Mouse (Mus musculus): ENCODE data around the gene Sst.
"Not testable (repeated sequence)": the region's sequence is repeated elsewhere in the genome, so short reads cannot be mapped to it uniquely, and the experiment has no call there.

Sst gene

GRCm38 (mm10) chr16:23890636-23891035 is at the start of gene Sst:
Sst (minus strand) TSS chr16:23890958.
- DNase-seq (ENCODE audit: low spot score in 2 of 2), result no peak

DNA sequence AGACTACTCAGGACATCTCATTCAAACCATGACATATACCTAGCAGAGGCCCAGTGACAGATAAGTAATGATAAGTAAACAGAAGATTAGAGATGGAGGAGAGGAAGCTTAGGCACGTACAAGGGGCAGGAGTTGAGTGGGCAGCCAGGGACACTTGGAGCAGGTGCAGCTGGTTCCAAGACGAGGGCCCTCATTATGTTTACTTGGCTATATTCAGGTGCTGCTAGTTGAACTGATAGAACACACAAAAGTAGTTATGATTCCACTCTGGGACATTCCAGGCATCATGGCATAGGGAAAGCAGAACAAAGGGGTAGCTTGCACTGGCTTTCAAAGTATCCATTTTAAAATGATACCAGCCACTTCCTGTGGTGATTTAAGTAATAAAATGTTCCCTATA is 43.6 kb upstream of the Sst start:
- no peak for DNase-seq (ENCODE audit: low spot score in 2 of 2)

GRCm38 (mm10) chr16:23932294-23932693 is 41.5 kb upstream of the Sst start, which contains the start of gene Rtp2:
Rtp2 (minus strand) TSS chr16:23932394.
- no peak for DNase-seq (ENCODE audit: low spot score in 2 of 2)

GRCm38 (mm10) chr16:23931275-23931674 is 40.5 kb upstream of the Sst start:
- DNase-seq (ENCODE audit: low spot score in 2 of 2), result no peak

DNA sequence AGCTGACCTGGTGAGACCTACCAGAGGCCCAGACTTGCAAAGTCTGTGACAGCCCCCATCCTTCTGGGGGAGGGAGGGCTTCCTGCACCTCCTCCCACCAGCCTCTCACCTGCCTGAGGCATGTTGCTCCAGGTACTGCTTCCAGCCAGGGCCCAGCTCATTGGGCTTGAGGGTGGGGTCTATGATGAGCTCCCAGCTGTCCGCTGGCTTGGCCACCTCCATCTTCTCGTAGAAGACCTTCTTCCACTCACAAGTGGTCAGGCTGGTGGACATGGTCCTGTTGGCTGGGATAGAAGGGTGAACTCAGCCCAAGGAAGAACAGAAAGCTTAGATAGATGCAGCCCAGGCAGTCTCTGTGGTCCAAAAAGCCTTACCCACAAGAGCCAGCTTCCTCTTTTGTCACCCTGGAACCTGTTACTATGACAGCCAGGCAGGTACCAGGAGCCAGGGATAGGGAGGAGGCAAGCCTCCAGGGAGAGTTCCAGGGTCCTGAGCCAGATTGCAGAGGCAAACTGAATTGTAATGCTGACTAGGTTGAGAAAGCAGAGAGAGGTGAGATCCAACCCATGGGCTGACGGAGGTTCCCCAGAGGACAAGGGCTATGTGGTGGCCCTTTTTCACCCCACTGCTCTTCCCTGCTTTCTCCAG is 39.8 kb upstream of the Sst start:
- DNase-seq (ENCODE audit: low spot score in 2 of 2), result no peak

DNA sequence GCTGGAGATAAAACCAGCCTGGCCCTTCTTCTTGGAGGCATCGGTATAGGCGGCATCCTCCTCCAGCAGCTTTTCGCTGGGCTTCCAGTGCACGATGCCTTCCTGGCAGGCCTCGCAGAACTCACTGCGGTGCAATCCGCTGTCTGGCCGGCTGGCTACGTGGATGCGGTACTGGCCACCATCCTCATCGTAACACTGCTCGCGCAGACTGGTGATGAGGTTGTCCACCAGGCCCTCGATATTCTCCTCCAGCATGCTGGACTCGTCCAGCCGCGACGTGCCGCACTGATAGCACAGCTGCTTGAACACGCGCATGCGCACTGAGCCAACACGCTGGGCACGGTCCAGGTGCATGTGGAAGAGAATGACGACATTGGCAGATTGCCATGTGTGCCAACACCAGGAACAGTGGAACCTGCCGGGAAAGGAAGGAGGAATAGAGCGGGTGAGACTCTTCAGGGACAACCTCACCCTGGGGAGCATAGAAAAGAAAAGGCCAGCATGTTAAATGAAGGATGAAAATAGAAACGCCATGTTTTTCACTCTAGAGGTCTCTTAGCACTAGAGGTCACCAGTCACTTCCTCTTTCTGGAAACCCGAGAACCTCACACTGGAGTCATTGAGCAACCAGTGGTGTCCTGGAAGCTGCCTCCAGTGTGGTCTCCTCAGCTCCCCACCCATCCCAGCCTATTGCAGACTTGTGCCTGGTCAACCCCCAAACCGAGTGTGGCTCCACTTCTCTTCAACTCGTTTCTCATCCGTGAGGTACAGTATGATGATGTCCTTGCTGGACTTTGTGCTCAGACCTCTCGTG is 36.8 kb upstream of the Sst start:
- DNase-seq (ENCODE audit: low spot score in 2 of 2), result no peak

- no peak for DNase-seq (ENCODE audit: low spot score in 2 of 2)
Measured at GRCm38 (mm10) chr16:23922906-23923305, 32.1 kb upstream of the Sst start.

GRCm38 (mm10) chr16:23921697-23922096 is 30.9 kb upstream of the Sst start:
- DNase-seq (ENCODE audit: low spot score in 2 of 2), result no peak

DNA sequence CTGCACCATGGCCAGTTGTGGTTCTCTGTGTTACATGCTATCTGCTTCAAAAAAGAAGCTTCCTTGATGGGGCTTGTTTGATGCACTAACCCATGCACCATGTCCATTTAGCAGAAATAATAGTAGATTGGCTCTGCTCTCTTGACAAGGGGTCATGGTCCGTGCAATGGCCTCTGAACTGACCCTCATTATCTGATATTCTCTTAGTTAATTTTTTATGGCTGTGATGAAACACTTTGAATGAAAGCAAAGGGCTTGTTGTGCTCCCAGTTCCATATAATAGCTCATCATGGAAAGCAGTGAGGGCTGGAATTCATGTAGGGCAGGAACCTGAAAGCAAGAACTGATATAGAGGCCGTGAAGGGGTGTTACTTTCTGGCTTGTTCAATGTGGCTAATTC is 28.7 kb upstream of the Sst start:
- DNase-seq (ENCODE audit: low spot score in 2 of 2), result no peak

- DNase-seq (ENCODE audit: low spot score in 2 of 2), result no peak
Measured at GRCm38 (mm10) chr16:23913401-23913800, 22.6 kb upstream of the Sst start.

DNA sequence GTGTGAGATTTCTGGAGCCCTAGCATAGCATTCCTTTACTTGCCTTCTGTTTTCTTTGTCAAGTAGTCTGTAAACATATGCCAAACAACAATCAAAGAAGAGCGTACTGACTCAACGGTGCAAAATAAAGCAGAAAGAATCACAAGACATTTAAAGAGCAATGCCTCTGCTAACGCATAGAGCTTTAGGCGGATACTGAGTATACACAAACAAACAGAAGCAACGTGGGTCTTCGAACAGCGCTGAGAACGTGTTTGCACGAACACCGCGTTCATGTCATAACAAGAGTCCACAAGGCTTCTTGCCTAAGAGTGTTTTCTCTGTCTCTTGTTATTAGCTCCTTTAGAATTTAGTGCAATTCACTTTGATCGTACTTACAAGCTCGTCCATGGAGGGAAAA is 22.0 kb upstream of the Sst start:
- no peak for DNase-seq (ENCODE audit: low spot score in 2 of 2)

GRCm38 (mm10) chr16:23909015-23909354 is 18.2 kb upstream of the Sst start:
- DNase-seq (ENCODE audit: low spot score in 2 of 2), result not testable (repeated sequence)

GRCm38 (mm10) chr16:23908076-23909014 is 17.6 kb upstream of the Sst start:
- DNase-seq (ENCODE audit: low spot score in 2 of 2), result not testable (repeated sequence)

DNA sequence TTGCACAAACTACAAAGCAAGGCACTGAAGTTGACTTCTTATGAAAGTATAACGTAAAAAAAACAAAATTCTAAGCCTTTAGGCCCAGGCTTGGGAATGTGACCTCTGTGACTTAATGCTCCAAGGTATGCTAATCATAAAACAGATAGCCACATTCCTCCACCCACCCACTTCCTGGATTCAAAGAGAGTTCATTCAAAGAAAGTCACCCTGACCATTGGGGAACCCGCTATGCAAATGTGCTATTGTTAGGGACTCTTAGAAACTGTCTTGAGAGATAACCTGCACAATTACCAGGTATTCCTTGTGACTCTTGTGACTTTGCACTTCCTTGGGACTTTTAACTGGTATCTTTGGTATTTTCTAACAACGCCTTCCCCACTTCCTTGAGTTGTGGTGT is 15.8 kb upstream of the Sst start:
- not testable (repeated sequence) for DNase-seq (ENCODE audit: low spot score in 2 of 2)

GRCm38 (mm10) chr16:23901411-23901810 is 10.7 kb upstream of the Sst start:
- DNase-seq (ENCODE audit: low spot score in 2 of 2), result no peak

- no peak for DNase-seq (ENCODE audit: low spot score in 2 of 2)
Measured at GRCm38 (mm10) chr16:23900061-23900460, 9.3 kb upstream of the Sst start.

- DNase-seq (ENCODE audit: low spot score in 2 of 2), result peak; percentile 28 to 65
Measured at GRCm38 (mm10) chr16:23898840-23899239, 8.1 kb upstream of the Sst start.

GRCm38 (mm10) chr16:23897984-23898586 is 7.3 kb upstream of the Sst start:
- DNase-seq (ENCODE audit: low spot score in 2 of 2), result peak; percentile 5 to 51

DNA sequence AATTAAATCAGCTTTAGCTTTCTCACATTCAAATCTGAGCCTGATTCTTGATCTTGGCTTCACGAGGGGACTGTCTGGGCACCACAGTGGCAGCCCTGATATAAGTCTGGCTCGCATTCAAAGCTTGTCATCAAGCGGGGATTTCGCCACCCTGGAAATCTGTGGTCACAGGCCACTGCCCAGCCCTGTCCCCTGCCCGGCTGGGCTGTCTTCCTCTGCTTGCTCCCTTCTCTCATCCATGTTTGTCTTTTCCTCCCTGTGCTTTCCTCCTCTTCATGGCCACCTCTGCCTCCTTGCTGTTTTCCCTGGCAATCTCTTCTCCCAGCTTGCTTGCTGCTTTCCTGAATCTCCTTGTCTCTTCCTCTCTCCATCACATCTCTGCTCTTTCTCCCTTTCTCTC is 6.7 kb upstream of the Sst start:
- no peak for DNase-seq (ENCODE audit: low spot score in 2 of 2)

DNA sequence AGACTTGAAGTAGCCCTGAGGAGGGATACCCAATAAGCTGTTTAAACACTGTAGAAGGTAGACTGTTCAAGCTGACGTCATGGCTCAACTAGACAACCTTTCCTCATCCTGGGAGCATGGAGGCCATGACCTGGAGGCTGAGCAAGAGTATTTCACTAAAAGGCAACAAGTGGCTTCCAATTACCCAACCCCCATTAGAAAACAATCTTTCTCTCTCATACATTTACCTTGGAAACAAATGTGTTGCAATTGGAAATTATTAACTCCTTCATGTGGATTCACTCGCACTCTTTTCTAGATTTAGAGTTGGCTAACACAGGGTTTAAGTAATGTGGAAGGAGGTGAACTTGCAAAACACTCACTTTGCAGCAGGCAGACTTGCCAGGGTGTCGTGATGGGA is 4.4 kb upstream of the Sst start:
- DNase-seq (ENCODE audit: low spot score in 2 of 2), result no peak

- no peak for DNase-seq (ENCODE audit: low spot score in 2 of 2)
Measured at GRCm38 (mm10) chr16:23890151-23890550, 607 bp downstream of the Sst start.

All from natural killer cell, adult 2 months (primary cell).